Mouse (Mus musculus): ENCODE results near the gene Slc51b. TPM values are rescaled to one million over a fixed set of nuclear protein-coding genes. Genes with fewer than 3 reads are reported as not detected.

Slc51b gene
- total and polyA plus RNA-seq, 3 experiments: not detected

DNA sequence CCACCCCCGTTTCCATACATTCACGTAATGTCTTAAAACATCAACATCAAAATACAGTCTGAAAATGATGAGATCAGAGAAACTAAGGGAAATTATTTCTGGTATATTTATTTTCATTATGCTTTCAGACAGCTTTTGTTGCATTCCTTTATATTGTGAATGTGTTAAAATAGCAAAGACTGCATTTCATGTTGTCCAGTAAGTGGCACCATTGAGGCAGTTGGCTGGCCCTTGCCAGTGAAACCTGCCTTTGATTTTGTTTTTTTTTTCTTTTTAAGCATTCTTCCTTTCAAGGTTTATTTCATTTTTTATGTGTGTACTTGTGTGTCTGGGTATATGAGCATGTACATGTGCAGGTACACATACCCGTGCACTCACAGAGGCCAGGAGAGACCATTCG is 21.9 kb upstream of the Slc51b start:
- Histone ChIP-seq H3K4me1 (ENCODE audit: control insufficient read depth in 1 of 2, insufficient read depth in 2 of 2) (peaks cover 0 to 7% of the 10 kb centered on the region in 2 experiments; a peak in 1 of 4 replicates), H3K79me2 (replicated peaks; ENCODE audit: control insufficient read depth, extremely low read depth, insufficient read depth, poor library complexity, severe bottlenecking) (no peaks in the 10 kb centered on the region), H3K9ac (ENCODE audit: insufficient read depth, low read depth) (no peak overlapping the region), H3K27me3 (replicated peaks) (no peaks in the 10 kb centered on the region), H3K9me3 (replicated peaks; ENCODE audit: low read length) (no peaks in the 10 kb centered on the region), H3K36me3 (replicated peaks in 1 of 2; ENCODE audit: control insufficient read depth in 1 of 2, insufficient read depth in 1 of 2, low read length in 1 of 2) (peaks cover 57 to 91% of the 10 kb centered on the region in 2 experiments), H3K27ac (ENCODE audit: insufficient read depth, low read depth) (no peak overlapping the region), H3K4me2 (ENCODE audit: insufficient read depth, low read depth, poor library complexity, severe bottlenecking) (no peak overlapping the region), H3K4me3 (replicated peaks in 1 of 3; ENCODE audit: low read depth in 2 of 3, low read length in 2 of 3, poor library complexity in 1 of 3) (no peak overlapping the region)
- dilution Hi-C loops (cut with MboI; ENCODE audit: extremely low pct_ligation_motif_present, extremely low pct_unique_long_range_greater_than_20kb, low sequenced_read_pairs): no loop called here
- in situ Hi-C loops (cut with MboI; ENCODE audit: low pct_ligation_motif_present, low pct_unique_long_range_greater_than_20kb, low sequenced_read_pairs): loop anchor here (10.0 kb wide), 1 partner anchor 140 kb away; the partner anchor contains the start of genes Pif1 and Plekho2
- DNase-seq (ENCODE audit: extremely low read depth): no peak
- TF ChIP-seq CTCF (conservative IDR thresholded peaks at IDR 0.05 in 1 of 2, IDR thresholded peaks at IDR 0.05 in 1 of 2; ENCODE audit: low read depth in 2 of 2, low read length in 2 of 2): peak in 1 of 2 experiments; percentile 36; a peak in 2 of 4 replicates
- peak; percentile 9 for TF ChIP-seq RAD21 (IDR thresholded peaks at IDR 0.05; ENCODE audit: low read depth, low read length)
- TF ChIP-seq ZMIZ1 (IDR thresholded peaks at IDR 0.05; ENCODE audit: low read depth, low read length): no peak

DNA sequence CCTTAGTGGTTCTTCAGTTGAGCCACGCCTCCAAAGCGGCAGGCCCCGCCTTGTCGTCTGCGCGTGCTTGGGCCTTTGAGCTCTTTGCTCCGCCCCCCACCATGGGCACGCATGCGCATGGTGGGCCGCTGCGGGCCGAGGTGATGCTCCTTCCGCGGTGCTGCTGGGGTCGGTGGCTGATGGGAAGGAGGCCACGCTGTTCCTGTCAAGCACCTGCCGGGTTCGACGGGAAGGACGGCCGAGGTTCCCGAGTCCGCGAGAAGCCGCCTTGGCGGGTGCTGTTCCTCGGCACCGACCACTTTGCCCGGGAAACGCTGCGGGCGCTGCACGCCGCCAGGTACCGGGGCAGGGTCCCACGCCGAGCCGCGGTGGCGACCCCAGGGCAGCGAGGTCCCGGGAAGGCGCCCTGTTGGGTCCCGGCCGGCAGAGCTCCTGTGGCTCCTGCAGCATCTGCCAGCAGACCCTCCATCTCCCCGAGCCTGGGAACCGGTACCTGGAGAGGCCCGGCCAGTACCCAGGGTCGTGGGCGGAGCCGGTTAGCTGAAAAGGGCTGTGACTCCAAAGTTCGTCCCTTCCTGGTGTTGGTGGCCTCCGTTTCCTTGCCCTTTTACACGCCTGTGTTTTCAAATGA is 13.0 kb upstream of the Slc51b start, which contains the start of gene Mtfmt:
Gene Mtfmt (plus strand): TSS at position 112 of the 631 bp plus-strand sequence.
- in situ Hi-C loops (cut with MboI; ENCODE audit: low pct_ligation_motif_present, low pct_unique_long_range_greater_than_20kb, low sequenced_read_pairs): no loop called here
- Histone ChIP-seq H3K4me2 (ENCODE audit: insufficient read depth, low read depth, poor library complexity, severe bottlenecking) (peak within 1 kb of the TSS; percentile 88), H3K79me2 (replicated peaks; ENCODE audit: control insufficient read depth, extremely low read depth, insufficient read depth, poor library complexity, severe bottlenecking) (peaks cover 15% of the 10 kb centered on the region), H3K27me3 (replicated peaks) (peaks cover 1% of the 10 kb centered on the region), H3K4me1 (ENCODE audit: control insufficient read depth in 1 of 2, insufficient read depth in 2 of 2) (peaks cover 0 to 21% of the 10 kb centered on the region in 2 experiments; a peak in 2 of 4 replicates), H3K27ac (ENCODE audit: insufficient read depth, low read depth) (no peak within 1 kb of the TSS), H3K9me3 (replicated peaks; ENCODE audit: low read length) (peaks cover 3% of the 10 kb centered on the region), H3K9ac (ENCODE audit: insufficient read depth, low read depth) (peak within 1 kb of the TSS; percentile 76), H3K4me3 (replicated peaks in 1 of 3; ENCODE audit: low read depth in 2 of 3, low read length in 2 of 3, poor library complexity in 1 of 3) (peak within 1 kb of the TSS; percentile 76 to 99 (median 92)), H3K36me3 (replicated peaks in 1 of 2; ENCODE audit: control insufficient read depth in 1 of 2, insufficient read depth in 1 of 2, low read length in 1 of 2) (peaks cover 9 to 28% of the 10 kb centered on the region in 2 experiments)
- DNase-seq (ENCODE audit: extremely low read depth): peak; percentile 96
- dilution Hi-C loops (cut with MboI; ENCODE audit: extremely low pct_ligation_motif_present, extremely low pct_unique_long_range_greater_than_20kb, low sequenced_read_pairs): no loop called here
- 0 out of 2 replicates have a peak, but pooled peaks have one; percentile 33 for TF ChIP-seq KAT2A (IDR thresholded peaks at IDR 0.05; ENCODE audit: insufficient replicate concordance, low read length)
- TF ChIP-seq ZC3H11A (IDR thresholded peaks at IDR 0.05; ENCODE audit: low read depth, low read length): no peak
- no peak for TF ChIP-seq RAD21 (IDR thresholded peaks at IDR 0.05; ENCODE audit: low read depth, low read length)
- TF ChIP-seq MEF2A (IDR thresholded peaks at IDR 0.05; ENCODE audit: borderline replicate concordance, low read depth, low read length): no peak; the same call in 1 of the 2 replicates
- TF ChIP-seq CTCF (conservative IDR thresholded peaks at IDR 0.05 in 1 of 2, IDR thresholded peaks at IDR 0.05 in 1 of 2; ENCODE audit: low read depth in 2 of 2, low read length in 2 of 2): no peak
- no peak for TF ChIP-seq JUND (conservative IDR thresholded peaks at IDR 0.05; ENCODE audit: low read depth, low read length)
- TF ChIP-seq ZMIZ1 (IDR thresholded peaks at IDR 0.05; ENCODE audit: low read depth, low read length): peak; percentile 93
- TF ChIP-seq ETS1 (conservative IDR thresholded peaks at IDR 0.05; ENCODE audit: low read depth, low read length): no peak
- no peak for TF ChIP-seq E2F4 (IDR thresholded peaks at IDR 0.05; ENCODE audit: insufficient replicate concordance, low read depth, low read length)
- TF ChIP-seq IRF4 (IDR thresholded peaks at IDR 0.05; ENCODE audit: low read depth, low read length): peak; percentile 45; the same call in 1 of the 2 replicates
- no peak for TF ChIP-seq CHD2 (IDR thresholded peaks at IDR 0.05; ENCODE audit: low read length)
- peak; percentile 33; the same call in 1 of the 2 replicates for TF ChIP-seq MYC (IDR thresholded peaks at IDR 0.05; ENCODE audit: low read depth, low read length)
- no peak for TF ChIP-seq ZKSCAN1 (IDR thresholded peaks at IDR 0.05; ENCODE audit: borderline replicate concordance, low read depth, low read length)
- peak; percentile 65 for TF ChIP-seq HCFC1 (IDR thresholded peaks at IDR 0.05; ENCODE audit: low read depth, low read length)
- TF ChIP-seq NELFE (IDR thresholded peaks at IDR 0.05; ENCODE audit: low read depth, low read length): peak; percentile 95
- TF ChIP-seq CHD1 (IDR thresholded peaks at IDR 0.05; ENCODE audit: low read depth, low read length): no peak
- TF ChIP-seq SIN3A (IDR thresholded peaks at IDR 0.05; ENCODE audit: low read length): peak; percentile 92
- TF ChIP-seq USF1 (IDR thresholded peaks at IDR 0.05; ENCODE audit: low read depth, low read length): no peak
- TF ChIP-seq TBP (conservative IDR thresholded peaks at IDR 0.05; ENCODE audit: low read depth, low read length): no peak
- 0 out of 2 replicates have a peak, but pooled peaks have one; percentile 34 for TF ChIP-seq RCOR1 (conservative IDR thresholded peaks at IDR 0.05; ENCODE audit: low read depth, low read length)
- peak; percentile 84 for TF ChIP-seq TCF12 (IDR thresholded peaks at IDR 0.05; ENCODE audit: low read depth, low read length)
- no peak for TF ChIP-seq USF2 (conservative IDR thresholded peaks at IDR 0.05; ENCODE audit: low read depth, low read length)
- 0 out of 2 replicates have a peak, but pooled peaks have one; percentile 55 for TF ChIP-seq MAZ (IDR thresholded peaks at IDR 0.05; ENCODE audit: low read depth, low read length)
- peak; percentile 86 for TF ChIP-seq POLR2AphosphoS2 (IDR thresholded peaks at IDR 0.05; ENCODE audit: low read depth, low read length)
- no peak for TF ChIP-seq EP300 (IDR thresholded peaks at IDR 0.05; ENCODE audit: low read length)
- TF ChIP-seq MXI1 (IDR thresholded peaks at IDR 0.05; ENCODE audit: low read depth, low read length): peak; percentile 93
- TF ChIP-seq JUN (IDR thresholded peaks at IDR 0.05; ENCODE audit: insufficient read depth, low read depth, low read length): no peak
- TF ChIP-seq MAX (IDR thresholded peaks at IDR 0.05; ENCODE audit: low read length): peak; percentile 83
- no peak for TF ChIP-seq MAFK (IDR thresholded peaks at IDR 0.05; ENCODE audit: insufficient replicate concordance, low read length)
- peak; percentile 87 for TF ChIP-seq ELF1 (IDR thresholded peaks at IDR 0.05; ENCODE audit: low read depth, low read length)
